Mouse (Mus musculus) gastrocnemius, adult 8-10 months (tissue): Measurements from ENCODE around the gene Npr2. TPM values are rescaled to one million over a fixed set of nuclear protein-coding genes. Genes with fewer than 3 reads are reported as not detected.

Source experiments
- DNase-seq, 2 experiments: peaks; one replicate each; pipeline ENCODE4 v3.0.0; 2022; ENCODE audit warnings: low spot score in 2 of 2
- microRNA-seq: library from miRNA; unstranded; fragments of <30 nt; microRNA quantifications from one replicate; pipeline ENCODE4 v1.2.0, GENCODE M21; 2022
- total RNA-seq, 4 experiments: library from RNA; stranded (reverse); gene quantifications; 2 replicates each; pipeline ENCODE4 v1.2.4; 2022

Gene Npr2
- total RNA-seq, 4 experiments from 2014 or later, result 31.1 to 40.6 (median 32.6) TPM

GRCm38 (mm10) chr4:43668782-43669427 is 37.2 kb downstream of the Npr2 start, which contains the start of the genes Tmem8b and Fam221b:
Gene Tmem8b (plus strand): TSS chr4:43668971.
Gene Fam221b (minus strand): TSS chr4:43669145.
- DNase-seq, result peak; percentile 75 to 78

- peak; percentile 42 to 58 for DNase-seq
Observed at GRCm38 (mm10) chr4:43669428-43669794, 37.7 kb downstream of the Npr2 start.

- peak; percentile 71 to 75 for DNase-seq
Observed at GRCm38 (mm10) chr4:43672070-43672469, 40.3 kb downstream of the Npr2 start.

- no peak for DNase-seq
Observed at GRCm38 (mm10) chr4:43673703-43674102, 42.0 kb downstream of the Npr2 start.

- DNase-seq, result no peak
Observed at GRCm38 (mm10) chr4:43674974-43675373, 43.2 kb downstream of the Npr2 start.

- DNase-seq, result no peak
Observed at GRCm38 (mm10) chr4:43675608-43676007, 43.9 kb downstream of the Npr2 start.

- DNase-seq, result no peak
Observed at GRCm38 (mm10) chr4:43678541-43678940, 46.8 kb downstream of the Npr2 start.

GRCm38 (mm10) chr4:43679416-43680043 is 47.8 kb downstream of the Npr2 start:
- DNase-seq, result peak; percentile 72 to 76

- no peak for DNase-seq
Observed at GRCm38 (mm10) chr4:43690021-43690420, 58.3 kb downstream of the Npr2 start.

- DNase-seq, result no peak
Observed at GRCm38 (mm10) chr4:43691026-43691425, 59.3 kb downstream of the Npr2 start.

GRCm38 (mm10) chr4:43693806-43694241 is 62.1 kb downstream of the Npr2 start:
- DNase-seq, result peak in 1 of 2 experiments; percentile 25

- DNase-seq, result no peak
Observed at GRCm38 (mm10) chr4:43694439-43695248, 62.9 kb downstream of the Npr2 start.

- DNase-seq, result peak; percentile 36 to 66
Observed at GRCm38 (mm10) chr4:43695249-43695671, 63.5 kb downstream of the Npr2 start.

- no peak for DNase-seq
Observed at GRCm38 (mm10) chr4:43696561-43696960, 64.8 kb downstream of the Npr2 start.

GRCm38 (mm10) chr4:43700707-43701106 is 69.0 kb downstream of the Npr2 start, which contains the start of gene Olfr70:
Gene Olfr70 (minus strand): TSS chr4:43700807.
- DNase-seq, result no peak

Small RNA genes within 50 kb of the gene (microRNA-seq; reads per million reads assigned to microRNA genes)
- gene Gm25262, result not detected

Other genes with a start within 250 kb of the Npr2 start
- gene Rusc2, start 250.0 kb upstream of the Npr2 start, total RNA-seq, result 10 to 100 TPM; 21.5 to 25.4 (median 23.3) TPM
- not detected for gene Fam166b, start 202.8 kb upstream of the Npr2 start, total RNA-seq
- 10 to 100 TPM; 53.4 to 69.3 (median 59.4) TPM for gene Tesk1, start 190.0 kb upstream of the Npr2 start, total RNA-seq
- gene Cd72, start 177.3 kb upstream of the Npr2 start, total RNA-seq, result not detected
- gene Sit1, start 148.2 kb upstream of the Npr2 start, total RNA-seq, result not detected
- 10 to 100 TPM; 19.2 to 34.9 (median 25.5) TPM for gene Ccdc107, start 139.0 kb upstream of the Npr2 start, total RNA-seq
- gene Arhgef39, start 132.2 kb upstream of the Npr2 start, total RNA-seq, result not detected
- 1 to 10 TPM; 3.2 to 8.8 (median 3.8) TPM for gene Car9, start 125.0 kb upstream of the Npr2 start, total RNA-seq
- gene Tpm2, start 108.2 kb upstream of the Npr2 start, total RNA-seq, result 1,000 to 10,000 TPM; 3,728 to 5,173 (median 4,676) TPM
- 10 to 100 TPM; 36.3 to 47.6 (median 41.3) TPM for gene Creb3, start 69.6 kb upstream of the Npr2 start, total RNA-seq
- gene Tln1, start 69.2 kb upstream of the Npr2 start, total RNA-seq, result 10 to 100 TPM; 52.5 to 57.4 (median 56.6) TPM
- gene Rgp1, start 53.2 kb upstream of the Npr2 start, total RNA-seq, result 10 to 100 TPM; 22.8 to 26.9 (median 23.5) TPM
- gene Gba2, start 53.1 kb upstream of the Npr2 start, total RNA-seq, result 1 to 10 TPM; 3.8 to 4.4 (median 4.2) TPM
- gene Msmp, start 47.4 kb upstream of the Npr2 start, total RNA-seq, result not detected
- gene Spag8, start 21.7 kb downstream of the Npr2 start, total RNA-seq, result not detected
- 10 to 100 TPM; 46.4 to 48.6 (median 47.3) TPM for gene Hint2, start 24.5 kb downstream of the Npr2 start, total RNA-seq
- gene Tmem8b, start 37.0 kb downstream of the Npr2 start, total RNA-seq, result 10 to 100 TPM in 2 of 4 experiments, 1 to 10 TPM in 2; 9.5 to 14.4 (median 10.4) TPM
- under 1 TPM in 3 of 4 experiments, not detected in 1; 0.07 to 0.12 (median 0.11) TPM for gene Fam221b, start 37.2 kb downstream of the Npr2 start, total RNA-seq
- not detected for gene Olfr70, start 68.9 kb downstream of the Npr2 start, total RNA-seq
- not detected for gene Olfr71, start 78.3 kb downstream of the Npr2 start, total RNA-seq
- gene Hrct1, start 95.3 kb downstream of the Npr2 start, total RNA-seq, result 1 to 10 TPM in 3 of 4 experiments, under 1 TPM in 1; 0.73 to 2.9 (median 1.7) TPM
- 1 to 10 TPM in 1 of 4 experiments, under 1 TPM in 3; 0.77 to 1.5 (median 0.91) TPM for gene Spaar, start 98.1 kb downstream of the Npr2 start, total RNA-seq
- not detected for gene Olfr159, start 139.1 kb downstream of the Npr2 start, total RNA-seq
- gene Olfr156, start 192.0 kb downstream of the Npr2 start, total RNA-seq, result not detected
- gene Olfr157, start 208.3 kb downstream of the Npr2 start, total RNA-seq, result not detected
- gene Olfr155, start 219.6 kb downstream of the Npr2 start, total RNA-seq, result not detected
- 1 to 10 TPM; 1.4 to 2.4 (median 2.0) TPM for gene Reck, start 243.6 kb downstream of the Npr2 start, total RNA-seq